Mouse (Mus musculus) granulocyte monocyte progenitor cell, adult 5-6 weeks (primary cell): ENCODE data around the gene Coro7. TPM values are rescaled to one million over a fixed set of nuclear protein-coding genes. Genes with fewer than 3 reads are reported as not detected.

ENCODE experiments used
- ATAC-seq: replicated peaks from 2 replicates; pipeline ENCODE4 v1.8.0; 2016; ENCODE audit warnings: mild to moderate bottlenecking, moderate TSS enrichment, inconsistent platforms; ENCODE audit not compliant: poor library complexity, severe bottlenecking
- total RNA-seq, 2 experiments: library from RNA; stranded (forward) in 1 of 2; stranded (reverse) in 1 of 2; fragments of 200-712, 200-1000 nt in 1 of 2; fragments of >200 nt in 1 of 2; fragmentation: Nextera tagmentation in 1 of 2; gene quantifications; 2 replicates each; pipeline ENCODE4 v1.2.3; 2014 to 2017

Coro7 gene
- total RNA-seq, 2 experiments from 2014 or later: 58.1 to 187 TPM

- peak; percentile 89 for ATAC-seq
Measured at GRCm38 (mm10) chr16:4576873-4577272, 102.7 kb downstream of the Coro7 start.

Other genes starting within 250 kb of the Coro7 start
- 16.1 and 16.3 TPM in 2 replicates for gene Srl, start 138.0 kb downstream of the Coro7 start, total RNA-seq (2014; fragmentation: Nextera tagmentation)
- 8.2 and 29.9 TPM in 2 replicates for gene Srl, start 138.0 kb downstream of the Coro7 start, total RNA-seq (2017)
- 34.8 and 46.6 TPM in 2 replicates for gene Tfap4, start 119.9 kb downstream of the Coro7 start, total RNA-seq (2014; fragmentation: Nextera tagmentation)
- 36.4 and 47.6 TPM in 2 replicates for gene Tfap4, start 119.9 kb downstream of the Coro7 start, total RNA-seq (2017)
- gene Glis2, start 85.1 kb downstream of the Coro7 start, total RNA-seq (2014; fragmentation: Nextera tagmentation): 2.1 and 2.8 TPM in 2 replicates
- 0.39 TPM in 1 of 2 replicates, not detected in the other for gene Glis2, start 85.1 kb downstream of the Coro7 start, total RNA-seq (2017)
- gene Pam16, start 54.8 kb downstream of the Coro7 start, total RNA-seq (2014; fragmentation: Nextera tagmentation): 42.3 and 113 TPM in 2 replicates
- 45.2 and 50.0 TPM in 2 replicates for gene Pam16, start 54.8 kb downstream of the Coro7 start, total RNA-seq (2017)
- not detected in 2 replicates for gene Vasn, start 39.8 kb downstream of the Coro7 start, total RNA-seq (2014; fragmentation: Nextera tagmentation)
- gene Vasn, start 39.8 kb downstream of the Coro7 start, total RNA-seq (2017): 0.67 TPM in 1 of 2 replicates, not detected in the other
- 41.9 and 45.8 TPM in 2 replicates for gene Dnaja3, start 39.8 kb downstream of the Coro7 start, total RNA-seq (2014; fragmentation: Nextera tagmentation)
- gene Dnaja3, start 39.8 kb downstream of the Coro7 start, total RNA-seq (2017): 60.9 and 66.4 TPM in 2 replicates
- gene Nmral1, start 39.6 kb upstream of the Coro7 start, total RNA-seq (2014; fragmentation: Nextera tagmentation): 50.8 and 61.6 TPM in 2 replicates
- gene Nmral1, start 39.6 kb upstream of the Coro7 start, total RNA-seq (2017): 75.7 and 82.9 TPM in 2 replicates
- 70.2 and 73.0 TPM in 2 replicates for gene Hmox2, start 46.6 kb upstream of the Coro7 start, total RNA-seq (2014; fragmentation: Nextera tagmentation)
- gene Hmox2, start 46.6 kb upstream of the Coro7 start, total RNA-seq (2017): 77.2 and 95.9 TPM in 2 replicates
- gene Cdip1, start 110.5 kb upstream of the Coro7 start, total RNA-seq (2014; fragmentation: Nextera tagmentation): 22.2 and 26.0 TPM in 2 replicates
- 11.4 and 13.1 TPM in 2 replicates for gene Cdip1, start 110.5 kb upstream of the Coro7 start, total RNA-seq (2017)
- gene 4930562C15Rik, start 155.6 kb upstream of the Coro7 start, total RNA-seq (2014; fragmentation: Nextera tagmentation): not detected in 2 replicates
- gene 4930562C15Rik, start 155.6 kb upstream of the Coro7 start, total RNA-seq (2017): 0.65 TPM in 1 of 2 replicates, not detected in the other
- gene Ubald1, start 200.5 kb upstream of the Coro7 start, total RNA-seq (2014; fragmentation: Nextera tagmentation): 37.0 and 39.8 TPM in 2 replicates
- gene Ubald1, start 200.5 kb upstream of the Coro7 start, total RNA-seq (2017): 11.4 and 14.1 TPM in 2 replicates
- 28.3 and 33.5 TPM in 2 replicates for gene Mgrn1, start 206.5 kb upstream of the Coro7 start, total RNA-seq (2014; fragmentation: Nextera tagmentation)
- gene Mgrn1, start 206.5 kb upstream of the Coro7 start, total RNA-seq (2017): 16.6 and 21.6 TPM in 2 replicates